Mouse (Mus musculus) mouse trophoblast stem cell (cell line): ENCODE results near the gene Gm9639.
"Not testable (repeated sequence)": the region's sequence is repeated elsewhere in the genome, so short reads cannot be mapped to it uniquely, and the experiment has no call there.

Experiments
- in situ Hi-C, 2 experiments: fragments of 300-500 bp; cut with MseI, MboI; formaldehyde crosslinking; loops; 2 replicates in 1 of 2; 3 replicates in 1 of 2; pipeline ENCODE4 v1.15.1; 2025

Gene Gm9639

DNA sequence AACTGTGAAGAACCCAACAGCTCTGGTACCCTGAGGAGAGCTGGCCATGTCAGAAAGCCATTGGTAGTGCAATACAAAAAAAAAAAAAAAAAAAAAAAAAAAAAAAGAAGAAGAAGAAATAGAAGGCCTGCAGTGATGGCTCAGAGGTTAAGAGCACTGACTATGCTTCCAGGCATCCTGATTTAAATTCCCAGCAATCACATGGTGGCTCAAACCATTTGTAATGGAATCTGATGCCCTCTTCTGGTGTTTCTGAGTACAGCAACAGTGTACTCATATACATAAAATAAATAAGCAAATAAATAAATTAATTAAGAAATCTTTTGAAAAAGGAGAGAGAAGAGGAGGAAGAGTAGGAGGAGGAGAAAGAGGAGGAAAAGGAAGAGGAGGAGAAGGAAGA, 41.4 kb downstream of the Gm9639 start:
- in situ Hi-C loops: no loop called here

DNA sequence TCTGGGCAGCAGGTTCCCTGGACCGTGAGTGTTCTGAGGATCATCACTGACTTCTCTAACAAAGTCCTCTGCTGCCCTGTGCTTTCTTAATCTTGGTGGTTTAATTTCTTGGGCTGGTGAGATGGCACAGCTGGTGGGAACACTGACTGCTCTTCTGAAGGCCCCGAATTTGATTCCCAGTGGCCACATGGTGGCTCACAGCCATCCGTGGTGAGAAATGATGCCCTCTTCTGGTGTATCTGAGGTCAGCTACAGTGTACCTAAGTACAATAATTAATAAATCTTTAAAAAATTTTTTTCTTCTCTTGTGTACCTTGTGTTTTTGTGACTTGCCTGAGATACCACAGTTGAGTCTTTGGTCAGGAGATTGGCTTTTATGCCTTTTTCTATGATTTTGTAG, 42.6 kb downstream of the Gm9639 start:
- in situ Hi-C loops: not testable (repeated sequence)

DNA sequence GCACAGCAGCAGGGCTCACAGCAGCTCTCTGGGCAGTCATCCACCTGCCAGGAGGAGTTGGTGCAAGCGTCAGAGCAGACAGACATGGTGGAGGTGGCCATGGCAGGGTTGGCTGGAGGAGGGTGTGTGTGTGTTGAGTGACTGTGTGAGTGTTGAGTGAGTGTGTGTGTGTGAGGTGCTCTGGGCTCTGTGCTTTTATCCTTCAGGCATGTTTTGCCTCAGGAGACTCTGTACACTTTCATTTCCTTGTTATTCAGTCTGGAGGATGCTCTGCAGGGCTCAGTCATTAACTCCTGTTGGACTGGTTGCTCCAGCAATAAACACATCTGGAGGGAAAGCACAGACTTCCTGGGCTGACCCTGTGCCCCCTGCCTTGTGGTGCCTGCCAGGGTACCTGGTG, 43.6 kb downstream of the Gm9639 start, which contains the start of gene Gm9736:
Gene Gm9736 (minus strand): TSS at position 101 of the 400 bp plus-strand sequence.
- in situ Hi-C loops: not testable (repeated sequence)

DNA sequence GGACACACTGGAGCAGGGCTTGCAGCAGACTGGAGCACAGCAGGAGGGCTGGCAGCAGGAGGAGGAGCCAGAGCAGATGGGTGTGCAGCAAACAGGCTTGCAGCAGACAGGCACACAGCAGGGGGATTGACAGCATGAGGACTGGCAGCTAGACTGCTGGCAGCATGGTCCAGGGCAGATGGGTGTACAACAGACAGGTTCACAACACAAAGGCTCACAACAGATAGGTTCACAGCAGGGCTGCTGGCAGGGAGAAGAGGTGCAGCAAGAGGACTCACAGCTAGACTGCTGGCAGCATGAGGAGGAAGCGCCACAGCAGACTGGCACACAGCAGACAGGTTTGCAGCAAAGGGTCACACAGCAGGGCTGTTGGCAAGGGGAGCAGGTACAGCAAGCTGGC, 44.2 kb downstream of the Gm9639 start:
- in situ Hi-C loops: not testable (repeated sequence)
